Mouse (Mus musculus) hindbrain, embryonic 15.5 days (tissue): Measurements from ENCODE around the gene Ccl1. TPM values are rescaled to one million over a fixed set of nuclear protein-coding genes. Genes with fewer than 3 reads are reported as not detected.

Source experiments
- ATAC-seq: fragments of 200-750 bp; cut with Nextera tagmentation; 2 replicates; pipeline ENCODE4 v1.8.0; 2017; ENCODE audit warnings: low read depth, moderate number of reproducible peaks, moderate TSS enrichment; ENCODE audit not compliant: low FRiP score
- H3K27ac ChIP-seq: fragments of 300-500 bp; sonication (generic); replicated peaks from 2 replicates; pipeline ENCODE4 v1.5.1; 2015; ENCODE audit warnings: mild to moderate bottlenecking, inconsistent platforms
- H3K27me3 ChIP-seq: fragments of 300-500 bp; sonication (generic); 2 replicates; pipeline ENCODE4 v1.6.1; 2015; ENCODE audit warnings: control low read depth, inconsistent platforms
- H3K36me3 ChIP-seq: fragments of 300-500 bp; sonication (generic); 2 replicates; pipeline ENCODE4 v1.6.1; 2015; ENCODE audit warnings: control low read depth, inconsistent platforms
- H3K4me1 ChIP-seq: fragments of 300-500 bp; sonication (generic); replicated peaks from 2 replicates; pipeline ENCODE4 v1.6.1; 2015; ENCODE audit warnings: control low read depth, inconsistent platforms
- H3K4me2 ChIP-seq: fragments of 300-500 bp; sonication (generic); 2 replicates; pipeline ENCODE4 v1.6.1; 2015; ENCODE audit warnings: moderate library complexity, mild to moderate bottlenecking, inconsistent platforms
- H3K4me3 ChIP-seq: fragments of 300-500 bp; sonication (generic); 2 replicates; pipeline ENCODE4 v1.5.1; 2015; ENCODE audit warnings: mild to moderate bottlenecking, inconsistent platforms
- H3K9ac ChIP-seq: fragments of 300-500 bp; sonication (generic); 2 replicates; pipeline ENCODE4 v1.6.1; 2015; ENCODE audit warnings: inconsistent platforms
- H3K9me3 ChIP-seq: fragments of 300-500 bp; sonication (generic); 2 replicates; pipeline ENCODE4 v1.6.1; 2016; ENCODE audit warnings: control low read depth, inconsistent platforms
- WGBS: fragments of 180-500 bp; shearing (Covaris S2); methylation state at CpG from one replicate; pipeline ENCODE4 v1.1.7; 2015; 5-methylcytosine and 5-hydroxymethylcytosine counted together
- polyA plus RNA-seq: library from polyadenylated mRNA; unstranded; fragments of >200 nt; fragmentation: Nextera tagmentation; extraction: Ambion mirVana; gene quantifications from 2 replicates; pipeline ENCODE4 v1.2.1, GENCODE M21; 2015

Gene Ccl1
- 0.66 and 0.81 TPM in 2 replicates for polyA plus RNA-seq

DNA sequence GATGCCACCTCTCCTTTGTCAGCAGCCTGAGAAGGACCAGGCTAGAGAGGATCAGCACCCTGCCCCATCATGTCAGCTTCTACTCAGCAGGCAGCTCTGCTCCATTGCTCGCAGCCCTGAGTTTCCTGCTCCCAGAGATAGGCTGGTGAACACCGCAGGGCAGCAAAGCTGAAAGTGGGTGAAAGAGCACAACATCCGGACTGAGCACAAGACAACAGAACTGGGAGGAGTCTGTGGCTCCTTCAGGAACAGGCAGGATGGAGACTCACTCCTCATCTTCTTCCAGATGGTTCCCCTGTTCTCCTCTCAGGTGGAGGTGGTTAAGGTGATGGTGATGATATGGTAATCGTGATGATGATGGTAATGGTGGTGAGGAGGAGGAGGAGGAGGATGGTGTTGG lies at the start of gene Ccl1:
Gene Ccl1 (minus strand): TSS at position 101 of the 400 bp plus-strand sequence.
- H3K4me1 ChIP-seq: peaks cover 7% of the 10 kb centered on the region
- H3K4me3 ChIP-seq: no peak within 1 kb of the TSS

DNA sequence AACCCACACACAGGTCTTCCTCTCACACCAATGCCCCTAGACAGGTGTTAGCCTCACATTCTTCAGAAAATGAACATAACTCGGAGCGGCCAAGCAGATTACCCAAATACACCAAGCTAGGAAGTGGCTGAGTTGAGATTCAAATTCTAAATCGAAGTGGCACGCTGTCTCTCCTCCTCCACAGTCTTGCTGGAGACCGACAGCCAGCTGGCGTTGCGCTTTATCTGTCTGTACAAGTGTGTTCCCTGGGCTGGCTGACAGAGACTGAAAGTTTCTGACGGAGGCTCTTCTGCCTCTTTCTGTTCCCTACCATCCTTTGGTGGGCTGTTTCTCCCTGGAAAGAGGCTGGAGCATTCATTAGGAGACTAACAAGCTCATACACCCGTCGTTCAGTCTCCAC lies 45.5 kb upstream of the Ccl1 start:
- Histone ChIP-seq H3K9ac (no peak overlapping the region), H3K4me2 (no peak overlapping the region), H3K4me3 (no peak overlapping the region), H3K36me3 (no peaks in the 10 kb centered on the region), H3K4me1 (no peaks in the 10 kb centered on the region), H3K27ac (no peak overlapping the region), H3K27me3 (no peaks in the 10 kb centered on the region), H3K9me3 (no peaks in the 10 kb centered on the region)
- 89% methylated on average over 10 of the region's 10 CpGs for WGBS
- ATAC-seq: no peak

More for the DNA sequence above, at the start of gene Ccl1:
- WGBS: 81% methylated on average over 4 of the region's 4 CpGs
- no peak for ATAC-seq
- Histone ChIP-seq H3K4me2 (no peak within 1 kb of the TSS), H3K36me3 (no peaks in the 10 kb centered on the region), H3K9me3 (no peaks in the 10 kb centered on the region), H3K27ac (no peak within 1 kb of the TSS), H3K27me3 (no peaks in the 10 kb centered on the region), H3K9ac (no peak within 1 kb of the TSS)

DNA sequence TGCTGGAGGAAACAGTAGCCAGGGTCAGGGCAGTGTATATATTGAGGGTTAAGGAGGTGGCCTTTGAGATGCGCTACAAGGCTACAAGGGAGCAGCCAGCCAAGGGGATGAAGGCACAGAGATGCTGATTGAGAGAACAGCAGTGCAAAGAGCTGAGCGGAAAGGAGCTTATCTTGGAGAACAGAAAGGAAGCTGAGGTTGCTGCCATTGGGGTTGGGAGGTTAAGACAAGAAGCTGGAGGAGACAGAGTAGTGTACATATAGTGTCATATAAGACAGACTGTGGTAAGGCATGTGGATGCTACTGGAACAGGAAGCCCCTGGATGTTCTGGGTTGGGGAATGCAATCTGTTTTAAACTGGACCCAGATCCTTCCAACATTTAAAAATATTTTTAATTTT lies 35.4 kb upstream of the Ccl1 start:
- Histone ChIP-seq H3K36me3 (no peaks in the 10 kb centered on the region), H3K4me3 (no peak overlapping the region), H3K4me1 (peaks cover 18% of the 10 kb centered on the region), H3K27ac (peak overlapping the region; percentile 19), H3K27me3 (no peaks in the 10 kb centered on the region), H3K9ac (no peak overlapping the region), H3K9me3 (no peaks in the 10 kb centered on the region), H3K4me2 (no peak overlapping the region)
- WGBS: 59% methylated on average over 2 of the region's 2 CpGs
- ATAC-seq: no peak

DNA sequence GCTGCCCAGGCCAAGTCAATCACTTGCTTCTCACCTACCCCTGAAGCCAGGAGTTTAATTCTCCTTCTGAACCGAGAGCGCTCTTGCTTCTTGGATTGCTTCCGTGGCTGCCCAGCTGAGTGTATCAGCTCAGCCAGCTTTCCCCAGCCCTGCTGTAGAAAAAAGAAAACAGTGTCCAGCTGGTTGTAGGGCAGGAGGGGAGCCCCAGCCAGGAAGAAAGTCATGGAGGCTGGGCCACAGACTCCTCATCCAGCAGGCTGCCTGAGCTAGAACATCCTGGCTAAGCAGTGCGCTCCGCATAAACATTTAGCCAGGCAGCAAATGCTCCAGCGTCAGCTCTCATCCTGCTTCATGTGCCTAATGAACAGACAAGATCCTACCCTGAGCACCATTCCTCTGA lies 34.9 kb upstream of the Ccl1 start:
- H3K9me3 ChIP-seq: no peaks in the 10 kb centered on the region
- no peaks in the 10 kb centered on the region for H3K27me3 ChIP-seq
- no peak overlapping the region for H3K4me2 ChIP-seq
- H3K4me3 ChIP-seq: no peak overlapping the region
- no peak for ATAC-seq
- peaks cover 14% of the 10 kb centered on the region for H3K4me1 ChIP-seq
- no peaks in the 10 kb centered on the region for H3K36me3 ChIP-seq
- no peak overlapping the region for H3K9ac ChIP-seq
- peak overlapping the region; percentile 19 for H3K27ac ChIP-seq
- WGBS: 46% methylated on average over 6 of the region's 6 CpGs

DNA sequence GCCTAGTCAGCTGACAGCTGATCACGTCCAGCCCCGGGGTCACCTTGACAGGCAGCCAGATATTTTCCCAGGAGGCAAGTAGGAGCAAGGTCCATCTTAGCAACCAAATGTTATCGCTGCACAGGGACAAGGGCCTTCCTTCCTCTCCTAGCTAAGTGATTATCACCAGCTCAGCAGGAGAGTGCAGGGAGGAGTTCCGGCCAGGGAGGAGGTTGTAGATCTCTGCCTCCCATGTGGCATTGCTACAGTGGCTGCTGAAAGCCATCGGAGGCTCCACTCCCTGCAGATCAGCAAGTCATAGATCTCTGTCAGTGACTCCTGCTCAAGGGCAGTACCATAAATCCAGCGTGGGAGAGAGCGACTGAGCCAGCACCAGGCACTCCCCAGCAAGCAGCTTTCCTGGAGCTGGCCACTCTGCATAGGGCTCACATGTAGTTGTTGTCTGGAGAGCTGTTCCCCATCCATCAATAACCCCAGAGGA lies 34.5 kb upstream of the Ccl1 start:
- 20% methylated on average over 7 of the region's 7 CpGs for WGBS
- no peaks in the 10 kb centered on the region for H3K36me3 ChIP-seq
- peak overlapping the region; percentile 19 for H3K27ac ChIP-seq
- no peak overlapping the region for H3K9ac ChIP-seq
- peak; percentile 54 for ATAC-seq
- no peaks in the 10 kb centered on the region for H3K27me3 ChIP-seq
- H3K4me3 ChIP-seq: no peak overlapping the region
- H3K4me1 ChIP-seq: peaks cover 14% of the 10 kb centered on the region
- no peak overlapping the region for H3K4me2 ChIP-seq
- no peaks in the 10 kb centered on the region for H3K9me3 ChIP-seq

DNA sequence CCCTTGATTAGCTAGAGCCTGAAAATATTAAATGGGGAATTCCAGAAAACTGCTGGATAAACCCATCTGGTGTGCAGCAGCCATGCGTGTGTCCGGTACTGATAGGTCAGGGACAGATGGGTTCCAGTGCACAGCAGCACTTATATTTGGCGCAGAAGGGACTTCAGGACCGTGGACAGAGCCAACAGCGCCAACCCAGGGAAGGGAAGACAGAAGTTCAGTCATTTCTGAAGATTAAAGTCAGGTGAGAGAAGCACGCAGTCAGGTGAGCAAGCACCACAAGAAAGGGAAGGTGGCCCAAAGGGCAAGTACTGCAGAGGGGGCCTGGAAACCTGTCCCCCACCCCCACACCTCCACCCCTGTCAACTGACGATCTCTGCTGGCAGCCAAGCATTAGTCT lies 7.7 kb upstream of the Ccl1 start:
- no peaks in the 10 kb centered on the region for H3K27me3 ChIP-seq
- no peaks in the 10 kb centered on the region for H3K36me3 ChIP-seq
- peaks cover 13% of the 10 kb centered on the region for H3K4me1 ChIP-seq
- whole genome bisulfite sequencing: 47% methylated on average over 7 of the region's 7 CpGs
- no peaks in the 10 kb centered on the region for H3K9me3 ChIP-seq
- no peak for ATAC-seq
- no peak overlapping the region for H3K27ac ChIP-seq
- no peak overlapping the region for H3K4me3 ChIP-seq
- no peak overlapping the region for H3K4me2 ChIP-seq
- H3K9ac ChIP-seq: no peak overlapping the region

DNA sequence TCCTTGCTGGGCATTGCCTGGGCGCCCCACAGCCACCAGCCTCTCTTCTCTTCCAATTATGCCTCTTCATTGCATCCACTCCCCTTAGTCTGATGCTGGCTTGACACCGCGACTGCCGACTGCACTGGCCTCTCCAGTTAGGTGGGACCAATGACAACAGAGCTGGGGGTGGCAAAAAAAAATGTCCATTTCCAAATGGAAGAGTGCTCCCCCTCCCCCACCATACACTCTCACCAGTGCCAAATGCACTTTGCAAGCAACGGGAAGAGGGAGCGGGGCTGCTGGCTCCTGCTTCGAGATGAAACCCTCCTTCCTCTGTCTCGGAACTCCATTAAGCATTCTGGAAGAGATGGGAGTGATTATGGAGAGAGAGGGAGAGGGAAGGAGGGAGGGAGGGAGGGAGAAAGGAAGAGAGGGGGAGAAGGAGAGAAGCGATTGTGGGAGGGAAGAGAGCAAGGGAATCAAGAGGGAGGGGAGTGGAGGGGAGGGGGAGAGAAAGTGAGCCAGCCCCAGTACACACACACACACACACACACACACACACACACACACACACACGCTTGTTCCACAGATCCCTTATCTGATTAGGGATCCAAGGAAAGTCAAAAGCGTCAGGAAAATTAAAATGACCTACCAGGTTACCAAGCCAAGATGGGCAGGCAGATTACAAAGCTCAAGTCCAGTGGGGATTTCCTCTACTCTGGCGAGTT lies 5.0 kb upstream of the Ccl1 start:
- H3K27me3 ChIP-seq: no peaks in the 10 kb centered on the region
- no peaks in the 10 kb centered on the region for H3K9me3 ChIP-seq
- peak overlapping the region; percentile 47 for H3K4me2 ChIP-seq
- peak overlapping the region; percentile 57; the same call in 1 of the 2 replicates for H3K27ac ChIP-seq
- ATAC-seq: peak; percentile 57; the same call in 1 of the 2 replicates
- H3K4me1 ChIP-seq: peaks cover 13% of the 10 kb centered on the region
- H3K4me3 ChIP-seq: no peak overlapping the region
- no peaks in the 10 kb centered on the region for H3K36me3 ChIP-seq
- WGBS: 17% methylated on average over 12 of the region's 12 CpGs
- no peak overlapping the region for H3K9ac ChIP-seq

DNA sequence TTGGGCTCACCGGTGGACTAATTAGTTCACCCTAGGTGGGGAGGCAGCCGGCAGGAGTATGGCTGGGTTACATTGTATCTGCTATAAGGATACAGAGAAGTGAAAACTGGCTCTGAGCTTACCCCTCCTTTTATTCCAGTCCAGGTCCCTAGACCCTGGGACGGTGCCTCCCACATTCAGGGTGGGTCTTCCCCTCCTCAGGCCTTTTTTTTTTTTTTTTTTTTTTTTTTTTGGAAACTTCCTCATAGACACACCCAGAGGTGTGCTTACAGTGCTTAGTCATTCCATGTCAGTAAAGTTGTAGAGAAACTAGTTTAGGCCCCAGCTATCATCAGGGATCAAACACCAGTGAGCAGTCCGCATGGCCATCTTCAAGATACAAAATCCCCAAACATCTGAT lies 7.6 kb downstream of the Ccl1 start:
- Histone ChIP-seq H3K27me3 (no peaks in the 10 kb centered on the region), H3K36me3 (no peaks in the 10 kb centered on the region), H3K9ac (no peak overlapping the region), H3K27ac (no peak overlapping the region), H3K9me3 (no peaks in the 10 kb centered on the region), H3K4me3 (no peak overlapping the region), H3K4me2 (no peak overlapping the region), H3K4me1 (no peaks in the 10 kb centered on the region)
- no peak for ATAC-seq
- WGBS: 84% methylated on average over 4 of the region's 4 CpGs

DNA sequence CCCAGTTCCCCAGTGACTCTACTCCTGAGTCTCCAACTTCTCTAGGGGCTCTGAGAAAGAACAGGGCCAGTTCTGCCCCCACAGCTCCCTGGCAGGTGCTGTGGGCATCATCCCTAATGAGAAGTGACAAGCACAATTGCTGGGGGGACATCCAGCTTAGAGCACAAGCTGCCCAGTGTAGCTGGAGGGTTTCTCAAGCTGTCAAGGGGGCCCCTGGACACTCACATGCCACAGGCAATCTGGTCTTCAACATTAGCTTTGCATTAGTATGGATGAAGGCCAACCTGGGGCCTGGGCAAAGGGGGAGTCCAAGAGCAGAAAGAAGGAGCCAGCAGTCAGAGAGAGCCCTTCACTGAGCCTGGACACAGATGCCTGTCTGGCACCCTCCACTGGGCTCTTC lies 14.6 kb downstream of the Ccl1 start:
- H3K4me3 ChIP-seq: no peak overlapping the region
- no peak overlapping the region for H3K4me2 ChIP-seq
- H3K36me3 ChIP-seq: no peaks in the 10 kb centered on the region

DNA sequence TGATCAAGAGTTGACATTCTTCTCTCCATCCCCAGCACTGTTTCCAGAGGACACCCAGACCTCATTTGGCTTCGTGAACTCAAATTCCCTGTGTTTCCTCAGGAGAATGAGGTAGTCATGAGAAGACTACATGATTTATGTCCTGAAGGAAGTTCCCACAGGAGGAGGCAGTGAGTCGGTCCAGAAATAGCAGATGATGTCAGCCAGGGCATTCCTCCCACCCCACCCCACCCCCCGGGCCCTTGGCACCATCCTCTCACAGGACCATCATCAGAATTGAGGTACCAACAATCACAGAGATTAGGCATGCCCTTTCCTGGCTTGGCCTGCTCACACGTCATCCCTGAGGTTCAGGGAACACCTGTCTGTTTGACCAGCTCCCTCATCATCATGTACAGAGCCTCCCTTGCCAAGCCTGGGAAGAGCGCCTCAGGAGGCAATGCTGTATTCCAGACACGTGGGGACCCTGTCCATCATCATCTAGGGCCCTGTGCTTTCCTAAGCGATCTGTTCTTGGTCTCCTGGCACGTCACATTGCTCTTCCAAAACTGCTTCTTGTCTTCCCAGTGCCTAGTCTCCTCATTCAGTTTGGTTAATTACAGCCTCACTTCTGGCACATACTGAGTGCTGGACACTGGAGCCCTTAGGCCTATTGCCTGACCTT lies 31.2 kb downstream of the Ccl1 start:
- ATAC-seq: peak; percentile 63; the same call in 1 of the 2 replicates
- WGBS: 58% methylated on average over 8 of the region's 8 CpGs

More for the DNA sequence above, 14.6 kb downstream of the Ccl1 start:
- no peaks in the 10 kb centered on the region for H3K27me3 ChIP-seq
- no peaks in the 10 kb centered on the region for H3K4me1 ChIP-seq
- no peak overlapping the region for H3K27ac ChIP-seq
- ATAC-seq: 0 out of 2 replicates have a peak, but pooled peaks have one; percentile 38
- no peak overlapping the region for H3K9ac ChIP-seq
- no peaks in the 10 kb centered on the region for H3K9me3 ChIP-seq

DNA sequence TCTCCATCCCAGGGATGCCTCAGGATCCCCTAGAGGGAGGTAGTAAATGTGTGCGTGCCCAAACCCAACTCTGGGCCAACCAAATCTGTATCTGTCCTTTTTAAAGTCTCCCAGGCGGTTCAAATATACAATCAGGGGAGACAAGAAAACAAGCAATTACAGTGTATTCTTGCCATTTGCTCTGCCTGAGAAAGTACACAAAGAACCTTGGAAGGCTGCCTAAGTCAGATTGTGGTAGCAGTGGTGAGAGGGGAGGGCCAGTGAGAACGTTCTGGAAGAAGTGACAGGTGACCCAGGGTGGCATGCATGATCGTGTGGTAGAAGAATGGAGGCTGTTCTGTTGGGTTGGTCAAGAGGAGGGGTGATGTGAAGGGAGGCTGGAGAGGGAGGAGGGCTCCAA lies 46.4 kb downstream of the Ccl1 start:
- 42% methylated on average over 4 of the region's 4 CpGs for WGBS
- H3K4me3 ChIP-seq: no peak overlapping the region
- no peaks in the 10 kb centered on the region for H3K9me3 ChIP-seq
- no peak for ATAC-seq
- H3K4me2 ChIP-seq: no peak overlapping the region
- no peak overlapping the region for H3K27ac ChIP-seq
- H3K4me1 ChIP-seq: peaks cover 5% of the 10 kb centered on the region
- no peaks in the 10 kb centered on the region for H3K27me3 ChIP-seq
- no peak overlapping the region for H3K9ac ChIP-seq
- no peaks in the 10 kb centered on the region for H3K36me3 ChIP-seq

More for the DNA sequence above, 31.2 kb downstream of the Ccl1 start:
- Histone ChIP-seq H3K27ac (no peak overlapping the region), H3K4me1 (no peaks in the 10 kb centered on the region; the same call in 1 of the 2 replicates), H3K9ac (no peak overlapping the region), H3K9me3 (no peaks in the 10 kb centered on the region), H3K4me3 (no peak overlapping the region), H3K36me3 (no peaks in the 10 kb centered on the region), H3K4me2 (no peak overlapping the region), H3K27me3 (no peaks in the 10 kb centered on the region)

DNA sequence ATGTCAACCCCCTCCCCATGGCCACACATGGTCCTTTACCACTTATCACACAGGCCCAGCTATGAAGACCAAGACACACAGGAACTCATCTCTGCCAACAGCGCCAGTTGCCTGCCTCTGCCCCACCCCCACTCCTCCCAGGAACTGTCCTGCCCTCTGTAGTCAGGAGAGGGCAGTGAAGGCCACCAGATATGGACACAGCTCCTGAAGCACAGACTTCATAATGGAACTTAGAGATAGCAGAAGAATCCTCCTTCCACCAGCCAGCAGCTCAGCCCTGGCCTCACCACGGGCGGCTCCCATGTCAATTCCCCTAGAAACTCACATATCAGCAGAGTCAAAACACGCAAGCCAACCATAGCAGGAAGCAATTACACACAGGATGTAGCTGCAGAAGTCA lies 49.9 kb downstream of the Ccl1 start:
- H3K27me3 ChIP-seq: no peaks in the 10 kb centered on the region
- H3K4me1 ChIP-seq: peaks cover 16% of the 10 kb centered on the region
- no peak overlapping the region for H3K4me2 ChIP-seq
- H3K36me3 ChIP-seq: no peaks in the 10 kb centered on the region
- ATAC-seq: peak; percentile 76; the same call in 1 of the 2 replicates
- no peaks in the 10 kb centered on the region for H3K9me3 ChIP-seq
- no peak overlapping the region for H3K27ac ChIP-seq
- H3K4me3 ChIP-seq: no peak overlapping the region
- WGBS: 20% methylated on average over 4 of the region's 4 CpGs
- H3K9ac ChIP-seq: no peak overlapping the region
